Mouse (Mus musculus) megakaryocyte progenitor cell, adult 5-6 weeks (primary cell): ENCODE measurements around the gene Il15. TPM values are rescaled to one million over a fixed set of nuclear protein-coding genes. Genes with fewer than 3 reads are reported as not detected.

Experiments used
- ATAC-seq: replicated peaks from 2 replicates; pipeline ENCODE4 v1.8.0; 2016; ENCODE audit warnings: mild to moderate bottlenecking, moderate TSS enrichment, inconsistent platforms; ENCODE audit not compliant: poor library complexity
- total RNA-seq, 2 experiments: library from RNA; stranded (forward) in 1 of 2; stranded (reverse) in 1 of 2; fragments of 157-497, 149-512 nt in 1 of 2; fragments of 200-1000 nt in 1 of 2; gene quantifications; 2 replicates each; pipeline versions ENCODE4 v1.2.3 to v1.2.4; 2015 to 2017

Il15 gene
- total RNA-seq, 2 experiments from 2014 or later: 27.1 to 29.4 TPM

DNA sequence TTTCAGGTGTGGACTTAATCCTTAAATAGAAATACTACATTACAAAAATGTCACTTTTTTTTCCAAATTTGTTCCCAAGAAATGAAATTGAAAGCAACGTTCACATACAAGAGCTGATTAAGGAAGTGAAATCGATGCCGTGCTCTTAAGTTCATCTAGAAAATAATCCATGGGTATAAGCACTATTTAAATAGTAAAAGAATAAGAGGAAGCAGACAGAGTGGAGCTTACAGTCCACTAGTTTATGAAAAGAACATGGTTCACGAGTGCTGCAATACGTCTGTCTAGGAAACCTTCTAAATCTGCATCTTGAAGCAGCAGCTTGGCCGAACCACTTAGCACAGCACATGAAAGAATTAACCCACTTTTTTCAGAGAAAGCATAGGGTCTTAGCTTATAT is 32.4 kb downstream of the Il15 start:
- peak; percentile 67 for ATAC-seq

DNA sequence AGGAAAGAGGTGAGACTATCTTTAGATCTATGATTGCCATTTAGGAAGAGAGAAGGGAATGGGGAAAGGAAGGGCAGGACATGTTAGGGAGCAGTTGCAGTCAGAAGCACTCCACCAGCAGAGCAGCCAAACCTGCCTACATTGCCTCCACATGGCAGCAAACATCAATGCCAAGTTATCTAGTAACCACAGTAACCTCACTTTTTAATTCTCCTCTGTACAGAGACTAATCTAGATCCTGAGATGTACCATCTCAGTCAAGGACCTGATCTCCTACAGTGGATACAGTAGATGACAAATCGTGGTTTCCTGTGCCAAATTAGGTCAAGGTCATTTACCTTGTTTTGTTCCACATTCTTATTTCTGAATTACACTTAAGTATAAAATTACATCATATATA is 42.0 kb downstream of the Il15 start:
- peak; percentile 65 for ATAC-seq

- no peak for ATAC-seq
These were observed 46.9 kb downstream of the Il15 start for GRCm38 (mm10) chr8:82356091-82356490.

DNA sequence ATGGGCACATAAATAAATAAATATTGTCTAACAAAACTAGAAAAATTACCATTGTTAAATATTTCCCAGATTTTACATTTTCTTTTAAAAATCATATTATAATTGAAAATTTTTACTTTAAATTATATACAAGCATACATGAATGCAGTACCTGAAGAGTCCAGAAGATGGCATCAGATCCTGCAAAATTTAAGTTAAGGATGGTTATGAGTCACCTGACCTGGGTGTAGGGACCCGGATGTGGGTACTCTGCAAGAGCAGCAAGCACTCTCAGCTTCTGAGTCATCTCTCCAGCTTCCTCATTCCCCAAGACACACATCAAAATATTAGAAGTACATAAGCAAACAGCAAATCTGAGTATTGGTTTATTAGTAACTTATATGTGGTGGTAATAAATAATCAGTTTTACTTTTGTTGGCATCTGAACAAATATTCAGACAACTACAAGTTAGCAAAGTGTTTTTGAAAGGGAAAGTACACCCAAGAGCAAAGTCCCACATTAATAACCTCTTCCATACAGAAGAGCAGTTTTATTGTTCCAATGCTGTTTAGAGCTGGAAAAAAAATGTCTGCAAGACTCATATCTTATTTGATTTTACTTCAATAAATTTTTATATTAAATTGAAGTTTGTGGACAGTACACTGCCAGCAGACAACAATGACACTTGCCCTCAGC is 51.6 kb downstream of the Il15 start:
- peak; percentile 92 for ATAC-seq

DNA sequence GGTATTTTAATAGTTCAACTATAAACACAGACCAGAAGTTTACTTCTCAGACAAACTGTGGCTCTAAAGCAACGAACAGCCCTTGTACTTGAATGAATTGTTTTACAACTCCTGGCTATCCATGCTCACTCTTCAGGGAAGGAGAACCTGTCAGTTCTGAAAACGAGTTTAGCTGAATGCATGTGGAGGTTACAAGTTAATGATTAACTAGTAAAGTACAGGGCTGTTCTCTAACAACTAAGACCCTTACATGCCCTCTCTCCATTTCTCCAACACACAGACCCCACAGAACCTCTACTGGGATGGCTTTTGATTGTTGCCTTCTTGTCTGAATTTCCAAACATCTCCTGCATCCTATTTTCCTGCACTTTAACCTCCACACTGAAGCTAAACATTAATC is 53.7 kb downstream of the Il15 start:
- no peak for ATAC-seq

GRCm38 (mm10) chr8:82346485-82346884 is 56.5 kb downstream of the Il15 start:
- ATAC-seq: no peak

- ATAC-seq: no peak
These were observed 71.3 kb downstream of the Il15 start for GRCm38 (mm10) chr8:82331675-82332234.

- ATAC-seq: no peak
These were observed 74.9 kb downstream of the Il15 start for GRCm38 (mm10) chr8:82327986-82328652.

GRCm38 (mm10) chr8:82326061-82326460 is 77.0 kb downstream of the Il15 start:
- 0 out of 2 replicates have a peak, but pooled peaks have one; percentile 20 for ATAC-seq

GRCm38 (mm10) chr8:82325586-82325985 is 77.4 kb downstream of the Il15 start:
- ATAC-seq: no peak

- ATAC-seq: no peak
These were observed 85.6 kb downstream of the Il15 start for GRCm38 (mm10) chr8:82317446-82317845.

- ATAC-seq: no peak
These were observed 96.6 kb downstream of the Il15 start for GRCm38 (mm10) chr8:82306424-82306823.

DNA sequence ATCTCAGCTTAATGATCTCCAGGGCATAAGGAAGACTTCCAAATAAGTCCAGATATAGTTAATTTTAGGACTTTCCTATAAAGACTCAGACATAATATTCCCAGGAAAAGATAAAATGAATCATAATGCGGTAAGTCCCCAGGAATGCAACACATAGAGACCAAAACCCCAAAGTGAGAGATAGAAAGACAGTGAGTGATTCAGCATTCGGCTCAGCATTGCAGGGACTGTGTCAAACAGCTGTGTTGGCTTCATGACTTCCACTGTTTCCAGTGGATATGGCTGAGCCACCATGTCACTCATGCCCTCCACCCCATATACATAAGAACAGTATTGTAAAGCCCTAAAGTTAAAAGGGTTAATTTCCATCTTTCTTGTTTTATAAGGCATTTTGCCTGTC is 106.8 kb downstream of the Il15 start:
- ATAC-seq: no peak

DNA sequence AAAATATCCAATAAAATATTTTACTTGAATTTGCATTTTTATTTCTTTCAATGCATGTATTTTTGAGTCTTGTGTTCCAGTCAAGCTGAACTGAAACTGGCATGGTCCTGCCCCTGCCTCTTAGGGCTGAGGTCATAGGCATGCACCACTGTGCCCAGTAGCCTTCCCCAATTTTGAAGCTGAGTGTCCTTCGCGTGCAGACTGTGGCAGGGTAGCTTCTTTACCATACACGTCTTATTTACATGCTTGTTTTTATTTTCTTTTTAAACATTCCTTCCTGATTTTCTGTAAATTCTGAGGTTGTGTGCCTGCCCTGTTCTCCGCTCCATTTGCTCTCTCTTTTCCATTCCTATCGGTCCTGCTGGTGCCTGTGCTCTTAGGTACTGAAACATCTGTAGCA is 111.4 kb downstream of the Il15 start:
- no peak for ATAC-seq

- no peak for ATAC-seq
These were observed 117.2 kb downstream of the Il15 start for GRCm38 (mm10) chr8:82285866-82286265.

DNA sequence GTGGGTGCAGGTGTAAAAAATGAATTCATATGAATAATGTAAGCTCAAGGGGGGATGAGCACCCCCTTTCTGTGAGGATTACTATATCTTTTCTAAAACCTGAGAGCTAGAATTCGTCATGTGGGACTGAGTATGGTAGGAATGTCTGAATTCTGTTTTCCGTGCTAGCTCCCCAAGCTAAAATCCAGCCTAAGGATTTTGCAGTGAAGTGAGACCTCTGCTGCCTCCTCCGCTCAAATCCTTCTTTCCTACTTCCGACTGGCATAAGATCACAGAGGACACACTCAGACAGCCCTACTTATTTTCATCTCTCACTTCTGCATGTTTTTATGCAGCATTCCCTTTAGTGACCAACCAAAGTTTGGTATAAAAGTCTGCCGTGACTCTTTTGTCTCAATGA is 121.0 kb downstream of the Il15 start:
- ATAC-seq: no peak
